Mouse (Mus musculus) spleen, adult 2 months (tissue): Measurements from ENCODE around the gene Smc3. TPM values are rescaled to one million over a fixed set of nuclear protein-coding genes. Genes with fewer than 3 reads are reported as not detected.
A peak's percentile ranks its signal among the peaks of the same experiment; 100 is the strongest.

Source experiments
- DNase-seq, 2 experiments: peaks; one replicate each; pipeline versions ENCODE4 v3.0.0 to v3.0.0-alpha.2; 2012 to 2021; ENCODE audit warnings: low spot score in 2 of 2, low read depth in 1 of 2
- H3K27ac ChIP-seq: fragments of 200-500 bp; 2 replicates; pipeline ENCODE4 v1.5.1; 2012; ENCODE audit warnings: low read length, inconsistent platforms; ENCODE audit not compliant: insufficient read depth
- H3K27me3 ChIP-seq: fragments of 200-500 bp; 2 replicates; pipeline ENCODE4 v1.6.1; 2012; ENCODE audit warnings: mild to moderate bottlenecking, moderate library complexity, low read length, inconsistent platforms; ENCODE audit not compliant: control insufficient read depth, insufficient read depth
- H3K36me3 ChIP-seq: fragments of 200-500 bp; 2 replicates; pipeline ENCODE4 v1.6.1; 2012; ENCODE audit warnings: mild to moderate bottlenecking, low read length, inconsistent platforms; ENCODE audit not compliant: control insufficient read depth, insufficient read depth
- H3K4me1 ChIP-seq: fragments of 200-500 bp; 2 replicates; pipeline ENCODE4 v1.6.1; 2011; ENCODE audit warnings: inconsistent platforms; ENCODE audit not compliant: control insufficient read depth, insufficient read depth, insufficient read length
- H3K4me3 ChIP-seq: fragments of 200-500 bp; 2 replicates; pipeline ENCODE4 v1.5.1; 2011; ENCODE audit warnings: mild to moderate bottlenecking, inconsistent platforms; ENCODE audit not compliant: insufficient read depth, insufficient read length; ENCODE audit errors: extremely low read depth
- CTCF ChIP-seq: fragments of 200-500 bp; IDR thresholded peaks from 2 replicates; pipeline ENCODE4 v1.5.1; 2011; ENCODE audit warnings: mild to moderate bottlenecking, inconsistent platforms; ENCODE audit not compliant: insufficient read depth, insufficient read length, insufficient replicate concordance; ENCODE audit errors: extremely low read depth
- POLR2A ChIP-seq: fragments of 200-500 bp; IDR thresholded peaks from 2 replicates; pipeline ENCODE4 v1.6.1; 2011; ENCODE audit warnings: low read depth, low read length, inconsistent platforms
- WGBS: fragments of 180-500 bp; shearing (Covaris S2); methylation state at CpG from one replicate; pipeline ENCODE4 v1.1.7; 2018; 5-methylcytosine and 5-hydroxymethylcytosine counted together
- polyA plus RNA-seq: library from polyadenylated mRNA; depleted of rRNA; stranded (reverse); fragments of >200 nt; gene quantifications from 2 replicates; pipeline ENCODE4 v1.2.3, GENCODE M21; 2012; rRNA removed

The Smc3 gene
- polyA plus RNA-seq: 2.9 and 3.6 TPM in 2 replicates

DNA sequence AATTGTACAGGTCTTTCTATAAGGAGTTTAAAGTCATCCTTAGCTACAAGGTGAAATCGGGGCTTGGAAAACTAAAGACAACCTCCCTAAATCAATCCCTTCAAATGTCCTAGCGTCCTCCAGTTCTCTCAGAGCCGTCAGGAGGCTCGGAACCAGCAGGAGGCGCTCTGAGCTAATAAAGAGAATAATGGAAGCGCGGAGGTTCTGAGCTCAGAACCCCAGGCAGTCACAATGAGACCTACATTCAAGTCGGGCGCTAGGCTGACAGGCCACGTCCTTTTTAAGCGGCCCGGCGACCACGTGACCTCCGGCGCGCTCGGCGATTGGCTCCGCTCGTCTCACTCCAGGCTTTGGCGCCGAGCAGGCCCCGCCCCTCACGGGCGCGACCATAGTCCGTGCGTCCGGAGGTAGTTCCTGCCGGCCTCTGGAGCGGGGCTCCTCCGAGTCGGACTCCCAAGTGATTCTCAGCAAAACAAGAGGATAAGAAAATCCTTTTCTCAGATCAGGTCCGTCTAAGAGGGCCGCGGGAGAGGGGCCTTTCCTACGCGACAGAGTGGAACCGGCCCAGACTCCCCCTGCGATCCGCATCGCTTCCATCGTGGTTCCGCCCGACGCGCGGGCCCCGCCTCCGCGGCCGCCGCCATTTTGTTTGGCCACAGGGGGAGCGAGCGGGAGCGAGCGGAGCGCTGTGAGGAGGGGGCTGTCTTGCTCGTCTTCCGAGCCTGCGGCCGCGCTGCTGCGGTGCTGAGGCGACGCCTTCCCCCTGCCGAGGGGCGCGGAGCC, at the start of gene Smc3:
TSS of gene Smc3 (plus strand) at position 642 of the 783 bp plus-strand sequence.
- Histone ChIP-seq H3K27ac (peak within 1 kb of the TSS; percentile 95), H3K36me3 (peaks cover 1% of the 10 kb centered on the region), H3K27me3 (no peaks in the 10 kb centered on the region), H3K4me3 (peak within 1 kb of the TSS; percentile 100), H3K4me1 (no peaks in the 10 kb centered on the region; the same call in 1 of the 2 replicates)
- WGBS: under 1% methylated on average over 70 of the region's 70 CpGs
- DNase-seq: peak; percentile 96 to 99
- peak; percentile 92; the same call in 1 of the 2 replicates for TF ChIP-seq CTCF
- TF ChIP-seq POLR2A: peak; percentile 94

DNA sequence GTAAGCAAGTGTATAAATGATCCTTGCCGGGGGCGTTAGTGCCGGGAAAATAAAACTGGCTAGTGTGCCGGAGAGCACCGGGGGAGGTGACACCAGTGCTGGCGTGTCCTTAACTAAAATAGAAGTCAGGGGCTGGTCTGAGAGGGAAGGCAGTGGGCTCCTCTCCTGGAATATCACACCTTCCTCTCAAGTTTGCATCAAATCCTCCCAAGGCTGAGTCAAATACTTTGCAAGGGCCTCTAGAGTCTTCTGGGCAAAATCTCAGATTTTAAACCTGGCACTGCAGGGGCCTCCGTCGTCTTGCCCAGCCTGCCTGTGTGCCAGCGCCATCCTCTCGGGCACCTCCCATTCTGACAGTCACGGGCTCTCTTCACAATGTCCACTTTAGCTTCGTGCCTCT, 49.2 kb upstream of the Smc3 start:
- TF ChIP-seq POLR2A (no peak), CTCF (no peak)
- no peak for DNase-seq
- Histone ChIP-seq H3K36me3 (no peaks in the 10 kb centered on the region), H3K4me1 (peaks cover 7% of the 10 kb centered on the region; the same call in 1 of the 2 replicates), H3K27me3 (no peaks in the 10 kb centered on the region), H3K4me3 (no peak overlapping the region), H3K27ac (no peak overlapping the region)
- WGBS: 90% methylated on average over 12 of the region's 12 CpGs

DNA sequence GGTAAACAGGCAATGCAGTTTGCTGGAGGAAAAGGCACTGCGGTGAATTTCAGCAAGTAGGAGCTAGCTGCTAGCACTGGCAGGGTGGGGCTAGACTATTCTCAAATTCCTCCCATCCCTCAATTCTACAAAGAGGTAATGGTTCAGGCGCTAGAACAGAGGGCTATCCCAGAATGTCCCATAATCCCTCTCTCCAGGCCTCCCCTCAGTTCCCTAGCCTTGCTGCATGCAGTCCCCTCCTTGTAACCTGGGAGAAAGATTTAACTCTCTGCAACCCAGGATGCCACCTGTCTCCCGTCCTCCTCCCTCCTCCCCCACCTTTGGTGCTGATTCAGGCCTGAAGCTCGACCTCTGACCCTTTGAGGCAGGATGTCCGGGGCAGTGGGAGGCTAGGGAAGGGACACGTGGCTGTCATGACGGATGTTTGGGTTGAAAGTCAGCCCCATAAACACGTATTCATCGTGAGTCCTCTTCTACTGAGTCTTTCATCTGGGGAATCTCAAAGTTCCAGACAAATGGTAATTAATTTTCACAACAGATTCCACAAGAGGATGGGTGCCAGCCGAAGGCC, 47.9 kb upstream of the Smc3 start:
- no peak overlapping the region for H3K4me3 ChIP-seq
- H3K27me3 ChIP-seq: no peaks in the 10 kb centered on the region
- no peak for TF ChIP-seq POLR2A
- TF ChIP-seq CTCF: no peak
- DNase-seq: no peak
- no peaks in the 10 kb centered on the region for H3K36me3 ChIP-seq
- WGBS: 79% methylated on average over 10 of the region's 10 CpGs
- H3K4me1 ChIP-seq: peaks cover 11% of the 10 kb centered on the region; the same call in 1 of the 2 replicates
- no peak overlapping the region for H3K27ac ChIP-seq

DNA sequence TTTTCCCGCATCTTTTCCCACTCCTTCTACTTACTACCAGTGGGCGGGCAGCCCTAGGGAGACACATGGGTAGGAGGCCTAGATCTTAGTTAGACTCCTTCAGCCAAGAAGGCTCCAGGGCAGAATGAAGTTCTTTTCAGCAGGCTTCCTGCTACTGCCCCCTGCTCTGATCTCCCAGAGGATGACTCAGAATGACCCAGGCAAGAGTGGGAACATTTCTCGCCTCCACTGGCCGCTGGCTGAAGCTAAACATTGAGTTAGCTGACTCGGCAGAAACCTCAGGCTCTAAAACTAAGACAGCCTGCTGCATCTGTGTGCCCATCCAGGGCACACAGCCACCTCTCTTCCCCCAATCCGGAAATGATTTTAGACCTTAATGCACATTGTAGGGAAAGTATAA, 47.4 kb upstream of the Smc3 start:
- Histone ChIP-seq H3K4me3 (no peak overlapping the region), H3K4me1 (peaks cover 10% of the 10 kb centered on the region), H3K27me3 (no peaks in the 10 kb centered on the region), H3K27ac (no peak overlapping the region), H3K36me3 (no peaks in the 10 kb centered on the region)
- 70% methylated on average over 6 of the region's 6 CpGs for WGBS
- no peak for TF ChIP-seq CTCF
- no peak for TF ChIP-seq POLR2A
- no peak for DNase-seq

GRCm38 (mm10) chr19:53554402-53554801, 45.8 kb upstream of the Smc3 start:
- WGBS: 78% methylated on average over 11 of the region's 11 CpGs
- no peak for DNase-seq
- Histone ChIP-seq H3K4me1 (peaks cover 8% of the 10 kb centered on the region), H3K4me3 (no peak overlapping the region), H3K27ac (no peak overlapping the region), H3K36me3 (no peaks in the 10 kb centered on the region), H3K27me3 (no peaks in the 10 kb centered on the region)
- TF ChIP-seq POLR2A: no peak
- TF ChIP-seq CTCF: no peak

- peaks cover 8% of the 10 kb centered on the region for H3K4me1 ChIP-seq
- H3K27me3 ChIP-seq: no peaks in the 10 kb centered on the region
- H3K4me3 ChIP-seq: no peak overlapping the region
- no peaks in the 10 kb centered on the region for H3K36me3 ChIP-seq
- TF ChIP-seq CTCF: no peak
- TF ChIP-seq POLR2A: no peak
- DNase-seq: no peak
- 70% methylated on average over 5 of the region's 5 CpGs for WGBS
- no peak overlapping the region for H3K27ac ChIP-seq
Observed at GRCm38 (mm10) chr19:53554981-53555616, 45.1 kb upstream of the Smc3 start.
